Mouse (Mus musculus) layer of hippocampus, adult 2 months (tissue): ENCODE results near the gene Tpcn2. TPM values are rescaled to one million over a fixed set of nuclear protein-coding genes. Genes with fewer than 3 reads are reported as not detected.
A peak's percentile ranks its signal among the peaks of the same experiment; 100 is the strongest.

Experiments
- DNase-seq, 2 experiments: peaks; one replicate each; pipeline ENCODE4 v3.0.0; 2022; ENCODE audit warnings: low spot score in 2 of 2
- H3K27ac ChIP-seq: fragments of 200-600 bp; 2 replicates; pipeline ENCODE4 v1.8.1; 2022
- H3K4me3 ChIP-seq: fragments of 200-600 bp; 2 replicates; pipeline ENCODE4 v1.8.1; 2022; ENCODE audit warnings: mild to moderate bottlenecking
- CTCF ChIP-seq: fragments of 200-600 bp; conservative IDR thresholded peaks from 2 replicates; pipeline ENCODE4 v1.8.1; 2022; ENCODE audit warnings: antibody characterized with exemption, mild to moderate bottlenecking, moderate library complexity
- total RNA-seq, 2 experiments: library from RNA; stranded (reverse); gene quantifications; 2 replicates each; pipeline ENCODE4 v1.2.3; 2021

Tpcn2 gene
- total RNA-seq, 2 experiments from 2014 or later, result 5.8 to 8.3 TPM

- no peak for TF ChIP-seq CTCF
- peak in 1 of 2 experiments; percentile 23 for DNase-seq
- no peak overlapping the region; the same call in 1 of the 2 replicates for H3K4me3 ChIP-seq
- H3K27ac ChIP-seq, result no peak overlapping the region
Measured at GRCm38 (mm10) chr7:145308061-145308675, 24.4 kb upstream of the Tpcn2 start.

GRCm38 (mm10) chr7:145307636-145308035 is 23.8 kb upstream of the Tpcn2 start:
- Histone ChIP-seq H3K4me3 (no peak overlapping the region), H3K27ac (no peak overlapping the region)
- DNase-seq, result no peak
- TF ChIP-seq CTCF, result no peak

- DNase-seq, result no peak
- no peak overlapping the region for H3K4me3 ChIP-seq
- H3K27ac ChIP-seq, result no peak overlapping the region
- no peak for TF ChIP-seq CTCF
Measured at GRCm38 (mm10) chr7:145304153-145304552, 20.3 kb upstream of the Tpcn2 start.

- no peak overlapping the region for H3K27ac ChIP-seq
- TF ChIP-seq CTCF, result no peak
- DNase-seq, result no peak
- no peak overlapping the region for H3K4me3 ChIP-seq
Measured at GRCm38 (mm10) chr7:145302488-145303285, 18.9 kb upstream of the Tpcn2 start.

- Histone ChIP-seq H3K27ac (no peak overlapping the region), H3K4me3 (no peak overlapping the region)
- DNase-seq, result no peak
- no peak for TF ChIP-seq CTCF
Measured at GRCm38 (mm10) chr7:145301341-145302005, 17.7 kb upstream of the Tpcn2 start.

- TF ChIP-seq CTCF, result no peak
- no peak for DNase-seq
- no peak overlapping the region for H3K4me3 ChIP-seq
- no peak overlapping the region for H3K27ac ChIP-seq
Measured at GRCm38 (mm10) chr7:145301008-145301340, 17.2 kb upstream of the Tpcn2 start.

- no peak for DNase-seq
- no peak within 1 kb of the TSS for H3K4me3 ChIP-seq
- H3K27ac ChIP-seq, result 0 out of 2 replicates have a peak within 1 kb of the TSS, but pooled peaks have one; percentile 48
- TF ChIP-seq CTCF, result peak; percentile 48
Measured at GRCm38 (mm10) chr7:145300321-145301007, 16.7 kb upstream of the Tpcn2 start, which contains the start of gene Mrgprf. TSS of gene Mrgprf (plus strand) at chr7:145300828.

- H3K27ac ChIP-seq, result 0 out of 2 replicates have a peak overlapping the region, but pooled peaks have one; percentile 48
- DNase-seq, result no peak
- TF ChIP-seq CTCF, result no peak
- H3K4me3 ChIP-seq, result no peak overlapping the region
Measured at GRCm38 (mm10) chr7:145299562-145300320, 15.9 kb upstream of the Tpcn2 start.

GRCm38 (mm10) chr7:145298666-145299490 is 15.1 kb upstream of the Tpcn2 start:
- Histone ChIP-seq H3K4me3 (no peak overlapping the region), H3K27ac (no peak overlapping the region; the same call in 1 of the 2 replicates)
- peak; percentile 40 for TF ChIP-seq CTCF
- no peak for DNase-seq

- Histone ChIP-seq H3K27ac (no peak overlapping the region), H3K4me3 (no peak overlapping the region)
- peak; percentile 68 for TF ChIP-seq CTCF
- no peak for DNase-seq
Measured at GRCm38 (mm10) chr7:145293859-145294258, 10.0 kb upstream of the Tpcn2 start.

- no peak for TF ChIP-seq CTCF
- Histone ChIP-seq H3K4me3 (no peak overlapping the region), H3K27ac (no peak overlapping the region)
- DNase-seq, result no peak
Measured at GRCm38 (mm10) chr7:145292726-145293125, 8.9 kb upstream of the Tpcn2 start.
